Mouse (Mus musculus) CD4-positive, CD25-positive, alpha-beta regulatory T cell, adult 2 months (primary cell): ENCODE measurements around the gene Olfr559.

ENCODE experiments used
- DNase-seq: peaks from one replicate; pipeline ENCODE4 v3.0.0-alpha.2; 2012; ENCODE audit warnings: low read depth, low spot score

Olfr559 gene

GRCm38 (mm10) chr7:102727391-102727790 lies at the start of gene Olfr559:
Gene Olfr559 (minus strand): TSS chr7:102727491.
- DNase-seq = no peak

- DNase-seq = no peak
Measured at GRCm38 (mm10) chr7:102770921-102771320, 43.6 kb upstream of the Olfr559 start, which contains the start of gene Olfr561. Gene Olfr561 (plus strand): TSS chr7:102771221.

- DNase-seq = no peak
Measured at GRCm38 (mm10) chr7:102759266-102759665, 32.0 kb upstream of the Olfr559 start, which contains the start of the genes Olfr560 and Olfr78. Gene Olfr560 (minus strand): TSS chr7:102759366. Gene Olfr78 (minus strand): TSS chr7:102759471.

GRCm38 (mm10) chr7:102752086-102752485 lies 24.8 kb upstream of the Olfr559 start:
- DNase-seq = peak; percentile 9

GRCm38 (mm10) chr7:102737705-102738104 lies 10.4 kb upstream of the Olfr559 start:
- DNase-seq = no peak

- DNase-seq = no peak
Measured at GRCm38 (mm10) chr7:102733793-102734192, 6.5 kb upstream of the Olfr559 start.

- no peak for DNase-seq
Measured at GRCm38 (mm10) chr7:102718970-102719369, 8.3 kb downstream of the Olfr559 start, which contains the start of gene Olfr33. Gene Olfr33 (minus strand): TSS chr7:102719070.

- no peak for DNase-seq
Measured at GRCm38 (mm10) chr7:102701915-102702314, 25.4 kb downstream of the Olfr559 start, which contains the start of gene Olfr558. Gene Olfr558 (plus strand): TSS chr7:102702215.

- DNase-seq = no peak
Measured at GRCm38 (mm10) chr7:102698461-102698860, 28.8 kb downstream of the Olfr559 start.

GRCm38 (mm10) chr7:102695358-102696125 lies 31.7 kb downstream of the Olfr559 start, which contains the start of gene Olfr557:
Gene Olfr557 (plus strand): TSS chr7:102695910.
- peak; percentile 74 for DNase-seq

GRCm38 (mm10) chr7:102686944-102687501 lies 40.3 kb downstream of the Olfr559 start, which contains the start of gene Trim68:
Gene Trim68 (minus strand): TSS chr7:102687327.
- DNase-seq = peak; percentile 95

- DNase-seq = no peak
Measured at GRCm38 (mm10) chr7:102681916-102682315, 45.4 kb downstream of the Olfr559 start.

- DNase-seq = no peak
Measured at GRCm38 (mm10) chr7:102676225-102676624, 51.1 kb downstream of the Olfr559 start.
